Comparison of ENCODE assay signal across 12 mouse cellular contexts in genomic region chr4:119836181-119836580, GRCm38 (mm10).
"Had no signal": no experiment of that assay in that cellular context is flagged by ENCODE, and none has a peak within 500 bp of the region (broad histone marks: within the 10 kb centered on the region; RNA-seq: fewer than 3 reads in every experiment).

No protein-coding gene starts in this region.

- H3K9me3 ChIP-seq: intestine, embryonic 15.5 days; limb, embryonic 10.5 days; midbrain, embryonic 13.5 days; stomach, embryonic 15.5 days had no signal

- ATAC-seq: intestine, embryonic 15.5 days; midbrain, embryonic 13.5 days had no signal

- DNase-seq: kidney, adult 18-20 months; kidney, postnatal 14 days; lung, adult 2 months; lung, postnatal 14 days; right cerebral cortex, postnatal 14 days; thymus, postnatal 4 days had no signal

- H3K4me2 ChIP-seq: intestine, embryonic 15.5 days; midbrain, embryonic 13.5 days; stomach, embryonic 15.5 days had no signal

- H3K27me3 ChIP-seq: intestine, embryonic 15.5 days; midbrain, embryonic 13.5 days; stomach, embryonic 15.5 days had no signal

- H3K27ac ChIP-seq: intestine, embryonic 15.5 days; left cerebral cortex, adult 2 months; limb, embryonic 10.5 days; liver, embryonic 14.5 days; midbrain, embryonic 13.5 days; stomach, embryonic 15.5 days had no signal

- H3K9ac ChIP-seq: intestine, embryonic 15.5 days; liver, embryonic 14.5 days; midbrain, embryonic 13.5 days; stomach, embryonic 15.5 days had no signal

- H3K4me1 ChIP-seq: intestine, embryonic 15.5 days; midbrain, embryonic 13.5 days; stomach, embryonic 15.5 days had no signal

- H3K36me3 ChIP-seq: intestine, embryonic 15.5 days; limb, embryonic 10.5 days; midbrain, embryonic 13.5 days; stomach, embryonic 15.5 days had no signal

- H3K4me3 ChIP-seq: intestine, embryonic 15.5 days; left cerebral cortex, adult 2 months; limb, embryonic 10.5 days; midbrain, embryonic 13.5 days; stomach, embryonic 15.5 days had no signal
